Mouse (Mus musculus) midbrain, postnatal 0 days (tissue): ENCODE results near the gene Hdac4. TPM values are rescaled to one million over a fixed set of nuclear protein-coding genes. Genes with fewer than 3 reads are reported as not detected.
A peak's percentile ranks its signal among the peaks of the same experiment; 100 is the strongest.

Experiments used
- ATAC-seq: fragments of 200-750 bp; cut with Nextera tagmentation; 2 replicates; pipeline ENCODE4 v1.8.0; 2017; ENCODE audit warnings: moderate number of reproducible peaks, mild to moderate bottlenecking, moderate TSS enrichment, moderate library complexity; ENCODE audit not compliant: low FRiP score
- DNase-seq: peaks from one replicate; pipeline ENCODE4 v3.0.0-alpha.2; 2015; ENCODE audit warnings: low spot score
- H3K27ac ChIP-seq: fragments of 300-500 bp; sonication (generic); 2 replicates; pipeline ENCODE4 v1.5.1; 2014; ENCODE audit warnings: low read depth, mild to moderate bottlenecking, low read length, mixed read lengths
- H3K27me3 ChIP-seq: fragments of 300-500 bp; sonication (generic); 2 replicates; pipeline ENCODE4 v1.6.1; 2014; ENCODE audit warnings: low read length, control low read depth, mixed read lengths; ENCODE audit not compliant: insufficient read depth
- H3K36me3 ChIP-seq: fragments of 300-500 bp; sonication (generic); 2 replicates; pipeline ENCODE4 v1.6.1; 2014; ENCODE audit warnings: low read length, control low read depth, mixed read lengths; ENCODE audit not compliant: insufficient read depth
- H3K4me1 ChIP-seq: fragments of 300-500 bp; sonication (generic); 2 replicates; pipeline ENCODE4 v1.6.1; 2014; ENCODE audit warnings: mild to moderate bottlenecking, control low read depth, antibody characterized with exemption, low read length, mixed read lengths; ENCODE audit not compliant: insufficient read depth
- H3K4me2 ChIP-seq: fragments of 300-500 bp; sonication (generic); 2 replicates; pipeline ENCODE4 v1.6.1; 2014; ENCODE audit warnings: low read depth, mild to moderate bottlenecking, low read length, mixed read lengths; ENCODE audit not compliant: poor library complexity, severe bottlenecking
- H3K4me3 ChIP-seq: fragments of 300-500 bp; sonication (generic); 2 replicates; pipeline ENCODE4 v1.5.1; 2014; ENCODE audit warnings: low read depth, mild to moderate bottlenecking, low read length, moderate library complexity
- H3K9ac ChIP-seq: fragments of 300-500 bp; sonication (generic); replicated peaks from 2 replicates; pipeline ENCODE4 v1.6.1; 2014; ENCODE audit warnings: mild to moderate bottlenecking, low read length, moderate library complexity, mixed read lengths; ENCODE audit not compliant: poor library complexity, severe bottlenecking
- H3K9me3 ChIP-seq: fragments of 300-500 bp; sonication (generic); 2 replicates; pipeline ENCODE4 v1.6.1; 2016; ENCODE audit warnings: low read length, control low read depth
- CTCF ChIP-seq: IDR thresholded peaks from 2 replicates; pipeline ENCODE4 v1.5.1; 2016; ENCODE audit warnings: antibody characterized with exemption, mild to moderate bottlenecking
- WGBS: fragments of 180-500 bp; shearing (Covaris S2); extraction: QIAGEN DNeasy Blood & Tissue Kit; methylation state at CpG from one replicate; pipeline ENCODE4 v1.1.7; 2014; 5-methylcytosine and 5-hydroxymethylcytosine counted together
- polyA plus RNA-seq: library from polyadenylated mRNA; unstranded; fragments of >200 nt; fragmentation: Nextera tagmentation; extraction: Ambion mirVana; gene quantifications from 2 replicates; pipeline ENCODE4 v1.2.1, GENCODE M21; 2015
- total RNA-seq: library from RNA; depleted of rRNA; stranded (reverse); fragments of >200 nt; gene quantifications from 2 replicates; pipeline ENCODE4 v1.2.3, GENCODE M21; 2014

Hdac4 gene
- total and polyA plus RNA-seq, 2 experiments from 2014 or later = 18.1 to 51.8 TPM

- DNase-seq (no peak), ATAC-seq (no peak)
- no peaks in the 10 kb centered on the region for H3K27me3 ChIP-seq
- WGBS = 95% methylated on average over 7 of the region's 7 CpGs
- no peak overlapping the region for H3K27ac ChIP-seq
- no peak overlapping the region for H3K4me2 ChIP-seq
- no peak overlapping the region for H3K4me3 ChIP-seq
- no peaks in the 10 kb centered on the region for H3K9me3 ChIP-seq
- H3K9ac ChIP-seq = no peak overlapping the region
- H3K4me1 ChIP-seq = peaks cover 2% of the 10 kb centered on the region; the same call in 1 of the 2 replicates
- TF ChIP-seq CTCF = no peak
- H3K36me3 ChIP-seq = no peaks in the 10 kb centered on the region
Observed at GRCm38 (mm10) chr1:92037039-92037438, 158.5 kb downstream of the Hdac4 start.

DNA sequence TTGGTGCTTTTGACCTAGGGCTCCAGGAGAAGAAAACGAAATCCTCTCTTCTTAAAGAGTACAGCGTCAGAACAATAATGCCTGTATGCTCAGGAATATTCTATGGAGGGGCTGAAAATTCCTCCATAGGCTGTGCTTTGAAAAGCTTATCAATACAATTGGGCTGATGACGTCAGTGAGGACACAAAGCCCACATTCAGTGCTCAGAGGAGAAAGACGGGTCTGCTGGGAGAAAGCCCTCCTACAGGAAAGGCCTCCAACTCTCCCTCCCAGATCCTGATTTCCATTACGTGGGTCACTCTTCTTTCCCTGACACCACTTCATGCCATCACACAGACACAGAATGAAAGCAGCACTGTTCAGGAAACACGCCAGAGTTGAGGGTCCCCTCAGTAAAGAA is 159.7 kb downstream of the Hdac4 start:
- H3K27me3 ChIP-seq = no peaks in the 10 kb centered on the region
- H3K4me3 ChIP-seq = no peak overlapping the region
- 44% methylated on average over 6 of the region's 6 CpGs for WGBS
- H3K27ac ChIP-seq = no peak overlapping the region
- H3K36me3 ChIP-seq = no peaks in the 10 kb centered on the region
- DNase-seq = no peak
- peaks cover 2% of the 10 kb centered on the region; the same call in 1 of the 2 replicates for H3K4me1 ChIP-seq
- ATAC-seq = no peak
- H3K9ac ChIP-seq = no peak overlapping the region
- TF ChIP-seq CTCF = no peak
- H3K4me2 ChIP-seq = no peak overlapping the region
- H3K9me3 ChIP-seq = no peaks in the 10 kb centered on the region

- no peak for TF ChIP-seq CTCF
- Histone ChIP-seq H3K27ac (no peak overlapping the region), H3K4me1 (peaks cover 1% of the 10 kb centered on the region; the same call in 1 of the 2 replicates), H3K9ac (no peak overlapping the region), H3K4me3 (no peak overlapping the region), H3K36me3 (no peaks in the 10 kb centered on the region), H3K4me2 (no peak overlapping the region), H3K9me3 (no peaks in the 10 kb centered on the region), H3K27me3 (no peaks in the 10 kb centered on the region)
- ATAC-seq (no peak), DNase-seq (no peak)
- WGBS = 86% methylated on average over 3 of the region's 3 CpGs
Observed at GRCm38 (mm10) chr1:92034247-92034646, 161.3 kb downstream of the Hdac4 start.

- H3K27me3 ChIP-seq = no peaks in the 10 kb centered on the region
- ATAC-seq = no peak
- no peaks in the 10 kb centered on the region for H3K9me3 ChIP-seq
- H3K27ac ChIP-seq = no peak overlapping the region
- no peaks in the 10 kb centered on the region for H3K4me1 ChIP-seq
- WGBS = 83% methylated on average over 7 of the region's 7 CpGs
- H3K9ac ChIP-seq = no peak overlapping the region; the same call in 1 of the 2 replicates
- no peak for TF ChIP-seq CTCF
- DNase-seq = no peak
- no peak overlapping the region for H3K4me2 ChIP-seq
- H3K4me3 ChIP-seq = no peak overlapping the region
- H3K36me3 ChIP-seq = 0 out of 2 replicates have a peak, but pooled peaks cover 5% of the 10 kb centered on the region
Observed at GRCm38 (mm10) chr1:92033463-92033862, 162.0 kb downstream of the Hdac4 start.

- no peak overlapping the region for H3K27ac ChIP-seq
- ATAC-seq (no peak), DNase-seq (peak; percentile 63)
- no peak for TF ChIP-seq CTCF
- no peak overlapping the region for H3K9ac ChIP-seq
- no peaks in the 10 kb centered on the region for H3K4me1 ChIP-seq
- no peak overlapping the region for H3K4me2 ChIP-seq
- no peaks in the 10 kb centered on the region for H3K27me3 ChIP-seq
- no peak overlapping the region for H3K4me3 ChIP-seq
- peaks cover 8% of the 10 kb centered on the region; the same call in 1 of the 2 replicates for H3K36me3 ChIP-seq
- H3K9me3 ChIP-seq = no peaks in the 10 kb centered on the region
- WGBS = 83% methylated on average over 6 of the region's 6 CpGs
Observed at GRCm38 (mm10) chr1:92030541-92030940, 165.0 kb downstream of the Hdac4 start.

GRCm38 (mm10) chr1:92028158-92028557 is 167.3 kb downstream of the Hdac4 start:
- Histone ChIP-seq H3K36me3 (peaks cover 8% of the 10 kb centered on the region; the same call in 1 of the 2 replicates), H3K9ac (no peak overlapping the region), H3K27me3 (no peaks in the 10 kb centered on the region), H3K4me1 (no peaks in the 10 kb centered on the region), H3K4me3 (no peak overlapping the region), H3K4me2 (no peak overlapping the region), H3K27ac (no peak overlapping the region), H3K9me3 (no peaks in the 10 kb centered on the region)
- WGBS = 93% methylated on average over 2 of the region's 2 CpGs
- ATAC-seq (no peak), DNase-seq (no peak)
- TF ChIP-seq CTCF = no peak
